Mouse (Mus musculus) frontal cortex, postnatal 14 days (tissue): ENCODE results near the gene Cox4i2.

Source experiments
- DNase-seq, 2 experiments: peaks; one replicate each; pipeline ENCODE4 v3.0.0; 2022; ENCODE audit warnings: low spot score in 2 of 2

The Cox4i2 gene

DNA sequence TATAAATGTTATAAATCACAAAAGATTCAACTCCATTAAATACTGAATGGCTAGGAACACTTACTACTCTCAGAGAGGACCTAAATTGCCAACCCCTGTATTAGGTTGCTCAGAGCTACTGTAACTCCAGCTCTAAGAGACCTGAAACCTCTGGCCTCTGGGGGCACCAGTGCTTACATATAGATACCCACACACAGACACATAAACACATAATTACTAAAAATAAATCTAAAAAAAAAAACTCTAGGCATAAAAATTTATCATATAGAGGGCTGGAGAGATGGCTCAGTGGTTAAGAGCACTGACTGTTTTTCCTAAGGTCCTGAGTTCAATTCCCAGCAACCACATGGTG lies 46.8 kb downstream of the Cox4i2 start:
- DNase-seq, result no peak

DNA sequence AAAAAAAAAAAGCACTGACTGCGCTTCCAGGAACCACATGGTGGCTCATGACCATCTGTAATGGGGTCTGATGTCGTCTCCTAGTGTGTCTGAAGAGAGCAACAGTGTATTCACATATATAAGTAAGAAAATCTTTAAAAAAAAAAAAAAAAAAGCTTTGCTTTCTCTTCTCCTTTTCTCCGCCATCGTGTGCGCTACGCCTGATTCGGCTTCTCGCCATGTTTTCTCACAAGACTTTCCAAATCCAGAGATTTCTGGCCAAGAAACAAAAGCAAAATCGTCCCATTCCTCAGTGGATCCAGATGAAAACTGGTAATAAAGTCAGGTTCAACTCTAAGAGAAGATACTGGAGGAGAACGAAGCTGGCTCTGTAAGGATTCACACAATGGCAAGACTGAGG lies 48.3 kb downstream of the Cox4i2 start:
- DNase-seq, result no peak

DNA sequence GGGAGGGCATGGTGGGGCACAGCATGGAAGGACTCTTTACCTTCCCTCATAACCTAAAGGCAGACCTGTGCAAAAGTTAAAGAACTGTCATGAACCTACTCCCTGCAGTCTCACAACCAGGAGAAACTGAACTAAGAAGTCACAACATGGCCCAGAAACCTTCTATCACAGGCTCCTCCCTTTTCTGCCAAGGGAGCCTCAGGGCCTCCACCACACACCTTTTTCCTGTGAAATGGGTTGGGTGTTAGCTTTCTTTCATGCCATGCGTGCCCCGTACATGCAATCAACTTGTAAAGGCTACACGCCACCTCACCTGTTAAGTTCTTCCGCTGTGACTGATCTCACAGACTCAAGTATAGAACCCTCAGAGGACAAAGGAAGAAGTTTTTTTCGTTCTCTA lies 49.1 kb downstream of the Cox4i2 start:
- DNase-seq, result no peak

DNA sequence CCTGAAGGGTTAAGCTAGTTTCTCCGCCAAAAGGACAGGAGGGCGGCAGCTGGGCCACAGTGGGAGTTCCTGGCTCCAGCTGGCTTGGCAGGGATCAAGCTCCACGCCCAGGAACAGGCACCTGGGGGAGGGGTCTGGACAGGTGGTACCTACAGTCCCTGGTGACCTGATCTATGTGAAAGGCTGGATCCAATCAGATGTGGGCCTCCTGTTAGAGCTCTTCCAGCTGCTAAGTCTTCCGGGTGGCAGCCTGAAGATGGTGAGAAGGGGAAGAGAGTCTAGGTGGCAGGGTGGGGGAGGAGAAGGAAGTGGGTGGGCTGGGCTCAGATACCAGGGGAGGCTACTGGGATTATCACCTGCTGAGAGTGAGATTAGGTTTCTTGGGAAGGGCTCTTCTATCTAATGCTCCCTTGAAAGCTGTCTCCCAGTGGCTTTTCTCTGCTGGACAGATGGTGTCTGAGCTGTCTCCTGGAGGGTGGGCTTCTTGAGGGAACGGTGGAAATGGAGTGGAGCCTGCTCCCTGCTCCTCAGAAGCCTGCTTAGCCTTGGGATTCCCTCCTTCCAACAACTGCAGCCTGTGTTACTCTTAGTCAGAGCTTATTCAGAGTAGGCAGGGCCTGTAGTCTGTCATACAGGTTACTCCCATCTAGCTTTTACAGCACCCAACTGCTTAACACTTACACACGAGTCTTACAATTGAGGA lies 50.6 kb downstream of the Cox4i2 start:
- no peak for DNase-seq

- DNase-seq, result no peak
Observed at GRCm38 (mm10) chr2:152805111-152805490, 51.1 kb downstream of the Cox4i2 start.

DNA sequence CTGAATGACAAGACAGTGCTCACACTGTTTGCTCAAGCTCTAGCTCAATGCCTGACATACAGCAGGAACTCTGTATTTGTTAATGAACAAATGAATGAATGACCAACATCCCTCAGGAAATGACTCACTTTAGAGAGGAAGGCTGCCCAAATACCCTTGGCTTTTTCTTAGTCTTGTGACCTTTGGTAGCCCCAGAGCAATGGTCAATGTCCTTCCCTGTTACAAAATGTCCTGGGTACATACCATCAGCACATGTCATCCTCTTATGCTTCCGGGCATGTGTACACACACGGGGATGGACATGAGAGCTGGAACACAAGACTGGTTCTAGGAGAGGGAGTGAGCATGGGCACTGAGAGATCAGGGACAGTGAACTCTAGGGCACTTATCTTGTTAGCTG lies 52.1 kb downstream of the Cox4i2 start:
- DNase-seq, result no peak

DNA sequence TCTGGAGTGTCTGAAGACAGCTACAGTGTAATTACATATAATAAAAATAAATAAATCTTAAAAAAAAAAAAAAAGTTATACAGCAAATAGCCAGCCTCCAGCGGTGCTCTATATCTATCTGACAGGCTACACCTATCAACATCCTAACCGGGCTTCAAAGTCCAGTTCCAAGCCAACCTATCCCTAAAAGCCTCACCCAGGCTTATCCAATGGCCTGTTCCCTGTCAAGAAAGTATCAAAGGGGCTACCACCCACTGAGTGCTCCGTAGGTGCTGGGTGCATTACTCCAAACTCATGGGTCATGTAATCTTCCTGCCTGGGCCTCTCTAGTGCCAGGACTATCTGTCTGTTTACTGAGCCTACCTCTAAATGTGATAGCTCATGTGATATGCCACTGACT lies 54.2 kb downstream of the Cox4i2 start:
- no peak for DNase-seq

GRCm38 (mm10) chr2:152810158-152810941 lies 56.4 kb downstream of the Cox4i2 start:
- no peak for DNase-seq

DNA sequence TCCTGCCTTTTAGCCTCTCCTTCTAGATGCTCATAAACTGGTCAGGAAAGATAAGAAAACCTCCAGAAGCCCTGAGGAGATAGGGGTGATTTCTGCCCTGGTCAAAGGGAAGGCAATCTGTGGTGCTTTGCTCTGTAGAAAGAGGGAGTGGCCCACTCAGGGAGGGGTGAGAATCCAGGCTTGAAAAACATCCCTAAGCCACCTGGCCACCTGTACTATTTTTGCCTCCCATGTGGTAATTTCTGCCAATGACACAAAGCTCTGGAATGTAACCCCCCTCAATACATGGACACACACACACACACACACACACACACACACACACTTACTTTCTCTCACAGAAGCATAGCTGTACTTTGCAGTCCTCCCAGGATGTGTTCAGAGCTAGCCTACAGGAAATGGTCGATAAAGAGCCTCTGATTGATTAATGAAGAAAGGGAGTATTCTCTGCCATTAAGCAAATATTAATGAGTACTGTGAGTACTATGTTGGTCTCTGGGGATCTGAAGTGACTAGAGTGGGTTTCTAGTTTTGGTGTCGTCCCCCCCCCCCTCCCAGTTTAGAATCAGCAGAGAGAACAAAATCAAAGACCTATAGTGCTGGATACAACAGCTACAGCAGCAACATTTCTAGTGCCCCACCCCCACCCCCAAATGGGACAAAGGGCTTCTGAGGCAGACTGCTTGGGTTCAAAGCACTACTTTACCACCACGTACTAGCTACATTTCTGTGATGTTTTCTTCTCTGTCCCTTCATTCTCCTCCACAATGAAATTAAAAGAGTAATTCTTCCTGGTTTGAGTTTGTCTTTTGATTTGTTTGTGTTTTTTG lies 57.6 kb downstream of the Cox4i2 start:
- no peak for DNase-seq

- no peak for DNase-seq
Observed at GRCm38 (mm10) chr2:152813232-152813631, 59.3 kb downstream of the Cox4i2 start.

- no peak for DNase-seq
Observed at GRCm38 (mm10) chr2:152814213-152814874, 60.4 kb downstream of the Cox4i2 start.
